Mouse (Mus musculus) G1E (cell line): Measurements from ENCODE around the gene Cd44.

Experiments
- CTCF ChIP-seq: IDR thresholded peaks from 2 replicates; pipeline ENCODE4 v1.5.1; 2012; ENCODE audit warnings: low read depth, low read length, inconsistent platforms, mixed read lengths
- GATA1 ChIP-seq: IDR thresholded peaks from 2 replicates; pipeline ENCODE4 v1.6.1; 2012; ENCODE audit warnings: borderline replicate concordance, low read length, inconsistent platforms, mixed read lengths
- GATA2 ChIP-seq: IDR thresholded peaks from 2 replicates; pipeline ENCODE4 v1.6.1; 2012; ENCODE audit warnings: low read depth, low read length, inconsistent platforms, borderline replicate concordance
- POLR2AphosphoS5 ChIP-seq: IDR thresholded peaks from 2 replicates; pipeline ENCODE4 v1.6.1; 2012; ENCODE audit warnings: low read depth, low read length, inconsistent platforms; ENCODE audit not compliant: insufficient replicate concordance
- TAL1 ChIP-seq: conservative IDR thresholded peaks from 2 replicates; pipeline ENCODE4 v1.6.1; 2012; ENCODE audit warnings: low read depth, low read length, inconsistent platforms, mixed read lengths

GRCm38 (mm10) chr2:102888688-102889225, 12.7 kb downstream of the Cd44 start:
- no peak for TF ChIP-seq CTCF
- TF ChIP-seq TAL1: no peak
- no peak for TF ChIP-seq POLR2AphosphoS5
- no peak for TF ChIP-seq GATA1
- no peak for TF ChIP-seq GATA2
